ENCODE assay signal across 8 mouse cellular contexts in the genomic region with DNA sequence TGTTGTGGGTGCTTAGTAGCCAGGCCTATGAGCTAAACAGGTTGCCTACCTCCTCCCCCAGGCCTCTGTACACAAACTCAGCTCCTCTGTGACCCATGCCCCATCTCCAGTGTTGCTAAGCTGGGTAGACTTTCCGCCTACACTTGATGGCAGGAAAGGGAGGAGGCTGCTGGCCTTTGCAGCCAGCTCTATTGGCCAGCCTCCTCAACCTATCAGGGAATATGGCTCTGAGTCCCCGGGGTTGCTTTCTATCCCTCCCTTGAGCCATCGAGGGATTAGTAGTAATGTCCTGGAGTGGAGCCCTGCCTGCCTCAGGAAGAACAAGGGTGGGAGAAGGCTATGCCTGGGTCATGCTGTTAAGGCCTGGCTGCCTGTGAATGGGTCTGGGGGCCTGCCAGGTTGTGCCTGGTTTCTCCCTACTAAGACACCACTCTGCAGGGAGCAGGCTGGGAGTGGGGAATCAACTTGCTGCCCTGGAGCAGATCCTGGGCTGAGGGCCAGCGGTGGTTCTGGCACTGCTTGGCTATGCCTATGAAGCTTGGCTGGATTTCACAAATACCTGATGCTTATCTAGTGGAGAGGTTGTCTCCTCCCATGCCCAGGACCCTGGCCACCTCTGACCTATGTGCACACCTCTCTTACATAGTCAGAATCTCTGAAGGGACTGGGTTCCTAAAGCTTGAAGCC. TPM values are rescaled to one million over a fixed set of nuclear protein-coding genes. Genes with fewer than 3 reads are reported as not detected.
DNase-seq lines count a peak whose midpoint lies in the region; ATAC-seq and TF ChIP-seq lines count a peak whose summit lies in the region.

No protein-coding gene starts in this region.

- H3K9me3 ChIP-seq in hindbrain, embryonic 14.5 days (ENCODE audit: control insufficient read depth, low read length) = no peaks in the 10 kb centered on the region
- H3K9me3 ChIP-seq in lung, embryonic 14.5 days (ENCODE audit: low read depth, low read length) = no peaks in the 10 kb centered on the region

- intact Hi-C loops in heart, adult 2 months (cut with DNase I) = loop anchor here (2.0 kb wide), 1 partner anchor 45 kb away; no protein-coding TSS in a partner anchor
- intact Hi-C loops in left cerebral cortex, postnatal 36 days (cut with DNase I) = no loop called here

- 0 out of 2 replicates have a peak, but pooled peaks have one; percentile 16 for TF ChIP-seq EP300 in heart, adult 2 months (IDR thresholded peaks at IDR 0.05; ENCODE audit: insufficient read depth, low read depth, low read length)

- peaks cover 38% of the 10 kb centered on the region for H3K4me1 ChIP-seq in heart, adult 2 months (ENCODE audit: control insufficient read depth, insufficient read depth, low read length)
- 0 out of 2 replicates have a peak, but pooled peaks cover 3% of the 10 kb centered on the region for H3K4me1 ChIP-seq in hindbrain, embryonic 14.5 days (replicated peaks; ENCODE audit: control insufficient read depth, insufficient read depth, low read length)
- H3K4me1 ChIP-seq in lung, embryonic 14.5 days (ENCODE audit: insufficient read depth) = 0 out of 2 replicates have a peak, but pooled peaks cover 4% of the 10 kb centered on the region

- peaks cover 6% of the 10 kb centered on the region; the same call in 1 of the 2 replicates for H3K79me2 ChIP-seq in heart, adult 2 months (replicated peaks; ENCODE audit: control insufficient read depth, insufficient read depth, low read length)

- H3K27me3 ChIP-seq in heart, adult 2 months (ENCODE audit: control insufficient read depth, insufficient read depth, low read length) = no peaks in the 10 kb centered on the region
- H3K27me3 ChIP-seq in hindbrain, embryonic 14.5 days (ENCODE audit: control insufficient read depth, insufficient read depth, low read length) = no peaks in the 10 kb centered on the region
- H3K27me3 ChIP-seq in lung, embryonic 14.5 days (ENCODE audit: insufficient read depth, low read length) = no peaks in the 10 kb centered on the region

- H3K4me2 ChIP-seq in hindbrain, embryonic 14.5 days (replicated peaks) = no peak overlapping the region
- no peak overlapping the region for H3K4me2 ChIP-seq in lung, embryonic 14.5 days

- no peak for TF ChIP-seq CTCF in heart, adult 2 months (IDR thresholded peaks at IDR 0.05)
- no peak for TF ChIP-seq CTCF in brain, embryonic 14.5 days (IDR thresholded peaks at IDR 0.05; ENCODE audit: borderline replicate concordance, extremely low read depth, insufficient read depth, insufficient read length)
- TF ChIP-seq CTCF in lung, embryonic 14.5 days (IDR thresholded peaks at IDR 0.05; ENCODE audit: low read depth) = no peak

- TF ChIP-seq POLR2A in heart, adult 2 months (IDR thresholded peaks at IDR 0.05; ENCODE audit: insufficient read depth, low read depth, low read length) = no peak
- TF ChIP-seq POLR2A in brain, embryonic 14.5 days (IDR thresholded peaks at IDR 0.05; ENCODE audit: borderline replicate concordance, extremely low read depth, insufficient read depth, insufficient read length, poor library complexity, severe bottlenecking) = no peak

- H3K9ac ChIP-seq in heart, adult 2 months (ENCODE audit: low read depth, low read length) = peak overlapping the region; percentile 20; the same call in 1 of the 2 replicates
- no peak overlapping the region for H3K9ac ChIP-seq in hindbrain, embryonic 14.5 days
- H3K9ac ChIP-seq in lung, embryonic 14.5 days = no peak overlapping the region

- DNase-seq in heart, adult 2 months = peak; percentile 61 to 66
- no peak for DNase-seq in heart, adult 8-10 months (ENCODE audit: low spot score)
- peak; percentile 33 for DNase-seq in CD4-positive helper T cell, adult 2 months (ENCODE audit: low read depth, low spot score)
- DNase-seq in brain, embryonic 14.5 days (ENCODE audit: low read depth) = peak; percentile 60
- no peak for DNase-seq in hindbrain, embryonic 14.5 days (ENCODE audit: low spot score)
- no peak for DNase-seq in lung, embryonic 14.5 days
- no peak for DNase-seq in left cerebral cortex, postnatal 36 days (ENCODE audit: low spot score in 2 of 2)
- DNase-seq in cerebellum, adult 9-11 months = no peak

- no peak overlapping the region for H3K4me3 ChIP-seq in heart, adult 2 months
- no peak overlapping the region for H3K4me3 ChIP-seq in hindbrain, embryonic 14.5 days (replicated peaks; ENCODE audit: low read length)
- no peak overlapping the region for H3K4me3 ChIP-seq in lung, embryonic 14.5 days (ENCODE audit: low read depth, low read length)

- peak; percentile 18; the same call in 1 of the 2 replicates for ATAC-seq in hindbrain, embryonic 14.5 days (ENCODE audit: low FRiP score)
- peak; percentile 12; the same call in 1 of the 2 replicates for ATAC-seq in lung, embryonic 14.5 days (ENCODE audit: insufficient read depth)

- peaks cover 18% of the 10 kb centered on the region for H3K36me3 ChIP-seq in heart, adult 2 months (ENCODE audit: control insufficient read depth, insufficient read depth, low read length)
- no peaks in the 10 kb centered on the region for H3K36me3 ChIP-seq in hindbrain, embryonic 14.5 days (replicated peaks; ENCODE audit: control insufficient read depth, insufficient read depth)
- no peaks in the 10 kb centered on the region for H3K36me3 ChIP-seq in lung, embryonic 14.5 days (ENCODE audit: insufficient read depth)

- WGBS in heart, adult 2 months = 19% methylated on average over 4 of the region's 4 CpGs
- WGBS in hindbrain, embryonic 14.5 days = 58% methylated on average over 4 of the region's 4 CpGs
- 56% methylated on average over 4 of the region's 4 CpGs for WGBS in lung, embryonic 14.5 days

- peak overlapping the region; percentile 86 for H3K27ac ChIP-seq in heart, adult 2 months
- 0 out of 2 replicates have a peak overlapping the region, but pooled peaks have one; percentile 11 for H3K27ac ChIP-seq in hindbrain, embryonic 14.5 days
- peak overlapping the region; percentile 61 for H3K27ac ChIP-seq in lung, embryonic 14.5 days (ENCODE audit: low read depth)

RNA-seq across cellular contexts. Expression of gene Slc12a7, which starts 40.8 kb away (rescaled TPM):
- total RNA-seq in heart, adult 2 months (2021) = 100 to 1,000 TPM; 177 to 190 TPM
- polyA plus RNA-seq in heart, adult 2 months (2012; rRNA removed) = 154 and 215 TPM in 2 replicates
- 100 to 1,000 TPM; 207 to 245 (median 212) TPM for total RNA-seq in heart, adult 8-10 months (2022)
- polyA plus RNA-seq in brain, embryonic 14.5 days (2012; rRNA removed) = 24.8 and 33.8 TPM in 2 replicates
- polyA plus RNA-seq in hindbrain, embryonic 14.5 days (2014; fragmentation: Nextera tagmentation; extraction: Ambion mirVana) = 10.5 and 10.6 TPM in 2 replicates
- polyA plus RNA-seq in lung, embryonic 14.5 days (2014; fragmentation: Nextera tagmentation; extraction: Ambion mirVana) = 17.9 and 19.7 TPM in 2 replicates
- total RNA-seq in left cerebral cortex, postnatal 36 days (2021) = 1 to 10 TPM; 3.6 to 3.8 TPM

Comparison
In these comparisons a context has a peak if more than half of its experiments do, and no peak if none do; other contexts are left out.
1. DNase-seq: peak in heart, adult 2 months (2 of 2), CD4-positive helper T cell, adult 2 months (single experiment) and brain, embryonic 14.5 days (single experiment); none in heart, adult 8-10 months (single experiment), hindbrain, embryonic 14.5 days (single experiment), lung, embryonic 14.5 days (single experiment), left cerebral cortex, postnatal 36 days (0 of 2) and cerebellum, adult 9-11 months (single experiment).
2. H3K27ac ChIP-seq: peak in every context shown above with its lines; median percentile 86 in heart, adult 2 months; 61 in lung, embryonic 14.5 days; 11 in hindbrain, embryonic 14.5 days.